Mouse (Mus musculus): ENCODE results near the gene Uaca.

GRCm38 (mm10) chr9:60848730-60849129 is 54.4 kb downstream of the Uaca start:
- TF ChIP-seq CTCF (IDR thresholded peaks at IDR 0.05) (no peak), POLR2A (IDR thresholded peaks at IDR 0.05; ENCODE audit: insufficient read depth, low read depth, low read length) (peak; percentile 51; the same call in 1 of the 2 replicates)

Measured in heart, adult 2 months (tissue).